Mouse (Mus musculus): Measurements from ENCODE around the gene 4921536K21Rik. TPM values are rescaled to one million over a fixed set of nuclear protein-coding genes. Genes with fewer than 3 reads are reported as not detected.

Gene 4921536K21Rik
- polyA plus RNA-seq, 1 experiment from 2014 or later = not detected

DNA sequence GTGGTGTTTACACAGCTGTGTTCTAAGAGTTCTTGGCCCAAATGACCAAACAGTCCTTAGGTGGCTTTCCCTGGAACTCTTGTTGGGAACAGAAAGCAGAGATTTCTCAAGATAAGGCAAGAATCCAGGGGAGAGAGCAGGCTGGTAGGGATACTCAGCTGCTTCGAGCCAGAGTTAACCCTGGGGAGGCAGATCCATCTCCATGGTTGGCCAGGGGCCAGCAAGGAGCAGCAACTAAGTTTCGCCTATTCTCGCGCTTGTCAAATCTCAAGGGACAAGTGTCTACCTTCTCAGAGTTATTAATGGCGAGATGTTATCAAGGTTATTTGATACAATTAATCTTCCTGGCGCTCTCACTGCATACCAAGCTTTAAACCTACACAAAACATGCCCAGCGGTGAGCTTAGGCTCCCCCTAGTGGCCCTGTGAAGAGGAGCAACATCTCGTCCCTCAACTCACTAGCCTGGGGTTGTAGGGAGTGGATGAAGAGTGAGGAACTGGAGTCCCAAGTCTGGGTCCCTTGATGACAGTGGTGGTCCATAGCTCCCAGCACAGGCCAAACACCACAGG lies 26.5 kb upstream of the 4921536K21Rik start:
- H3K4me2 ChIP-seq (ENCODE audit: low read depth, low read length) = no peak overlapping the region
- H3K9me3 ChIP-seq (ENCODE audit: low read length) = no peaks in the 10 kb centered on the region
- H3K4me1 ChIP-seq (ENCODE audit: insufficient read depth) = no peaks in the 10 kb centered on the region
- no peaks in the 10 kb centered on the region for H3K27me3 ChIP-seq (ENCODE audit: insufficient read depth, low read length)
- no peak overlapping the region for H3K9ac ChIP-seq (replicated peaks)
- DNase-seq (peak; percentile 45), ATAC-seq (no peak)
- H3K27ac ChIP-seq (ENCODE audit: low read depth) = no peak overlapping the region
- TF ChIP-seq CTCF (IDR thresholded peaks at IDR 0.05; ENCODE audit: low read depth) = peak; percentile 81
- TF ChIP-seq EP300 (IDR thresholded peaks at IDR 0.05; ENCODE audit: low read depth) = no peak
- H3K4me3 ChIP-seq (ENCODE audit: low read depth, low read length) = no peak overlapping the region
- WGBS (ENCODE audit: insufficient replicate concordance) = 33% methylated on average over 8 of the region's 8 CpGs
- H3K36me3 ChIP-seq (replicated peaks; ENCODE audit: insufficient read depth, low read length) = peaks cover 40% of the 10 kb centered on the region

GRCm38 (mm10) chr11:3920476-3920875 lies 25.6 kb upstream of the 4921536K21Rik start:
- ATAC-seq (no peak), DNase-seq (no peak)
- H3K9me3 ChIP-seq (ENCODE audit: low read length) = no peaks in the 10 kb centered on the region
- no peak overlapping the region for H3K4me2 ChIP-seq (ENCODE audit: low read depth, low read length)
- H3K4me3 ChIP-seq (ENCODE audit: low read depth, low read length) = no peak overlapping the region
- WGBS (ENCODE audit: insufficient replicate concordance) = 79% methylated on average over 7 of the region's 7 CpGs
- H3K4me1 ChIP-seq (ENCODE audit: insufficient read depth) = no peaks in the 10 kb centered on the region
- H3K9ac ChIP-seq (replicated peaks) = no peak overlapping the region
- H3K36me3 ChIP-seq (replicated peaks; ENCODE audit: insufficient read depth, low read length) = peaks cover 32% of the 10 kb centered on the region
- no peak overlapping the region for H3K27ac ChIP-seq (ENCODE audit: low read depth)
- TF ChIP-seq CTCF (IDR thresholded peaks at IDR 0.05; ENCODE audit: low read depth) (no peak), EP300 (IDR thresholded peaks at IDR 0.05; ENCODE audit: low read depth) (no peak)
- H3K27me3 ChIP-seq (ENCODE audit: insufficient read depth, low read length) = no peaks in the 10 kb centered on the region

DNA sequence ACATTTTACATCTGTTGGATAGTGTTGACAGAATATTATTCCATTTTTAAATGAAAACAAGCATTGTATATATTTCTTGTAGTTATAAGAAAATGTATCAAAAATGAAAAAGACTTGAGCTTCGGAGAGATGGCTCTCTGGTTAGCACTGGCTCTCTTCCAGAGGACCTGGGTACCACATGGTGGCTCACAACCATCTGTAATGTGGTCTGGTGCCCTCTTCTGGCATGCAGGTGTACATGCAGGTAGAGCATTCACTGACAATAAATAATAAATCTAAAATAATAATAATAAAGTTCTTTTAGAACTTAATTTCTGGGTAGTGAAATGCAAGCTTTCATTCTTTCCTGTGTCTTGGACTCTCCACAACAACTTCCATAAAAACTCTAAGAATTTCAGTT lies 23.8 kb upstream of the 4921536K21Rik start:
- TF ChIP-seq CTCF (IDR thresholded peaks at IDR 0.05; ENCODE audit: low read depth) (peak; percentile 56), EP300 (IDR thresholded peaks at IDR 0.05; ENCODE audit: low read depth) (no peak)
- H3K36me3 ChIP-seq (replicated peaks; ENCODE audit: insufficient read depth, low read length) = peaks cover 21% of the 10 kb centered on the region
- no peak overlapping the region for H3K27ac ChIP-seq (ENCODE audit: low read depth)
- WGBS (ENCODE audit: insufficient replicate concordance) = 48% methylated on average over 1 of the region's 1 CpGs
- no peak overlapping the region for H3K4me3 ChIP-seq (ENCODE audit: low read depth, low read length)
- H3K4me2 ChIP-seq (ENCODE audit: low read depth, low read length) = no peak overlapping the region
- peaks cover 7% of the 10 kb centered on the region for H3K4me1 ChIP-seq (ENCODE audit: insufficient read depth)
- DNase-seq (no peak), ATAC-seq (no peak)
- no peak overlapping the region for H3K9ac ChIP-seq (replicated peaks)
- no peaks in the 10 kb centered on the region for H3K9me3 ChIP-seq (ENCODE audit: low read length)
- H3K27me3 ChIP-seq (ENCODE audit: insufficient read depth, low read length) = peaks cover 7% of the 10 kb centered on the region

DNA sequence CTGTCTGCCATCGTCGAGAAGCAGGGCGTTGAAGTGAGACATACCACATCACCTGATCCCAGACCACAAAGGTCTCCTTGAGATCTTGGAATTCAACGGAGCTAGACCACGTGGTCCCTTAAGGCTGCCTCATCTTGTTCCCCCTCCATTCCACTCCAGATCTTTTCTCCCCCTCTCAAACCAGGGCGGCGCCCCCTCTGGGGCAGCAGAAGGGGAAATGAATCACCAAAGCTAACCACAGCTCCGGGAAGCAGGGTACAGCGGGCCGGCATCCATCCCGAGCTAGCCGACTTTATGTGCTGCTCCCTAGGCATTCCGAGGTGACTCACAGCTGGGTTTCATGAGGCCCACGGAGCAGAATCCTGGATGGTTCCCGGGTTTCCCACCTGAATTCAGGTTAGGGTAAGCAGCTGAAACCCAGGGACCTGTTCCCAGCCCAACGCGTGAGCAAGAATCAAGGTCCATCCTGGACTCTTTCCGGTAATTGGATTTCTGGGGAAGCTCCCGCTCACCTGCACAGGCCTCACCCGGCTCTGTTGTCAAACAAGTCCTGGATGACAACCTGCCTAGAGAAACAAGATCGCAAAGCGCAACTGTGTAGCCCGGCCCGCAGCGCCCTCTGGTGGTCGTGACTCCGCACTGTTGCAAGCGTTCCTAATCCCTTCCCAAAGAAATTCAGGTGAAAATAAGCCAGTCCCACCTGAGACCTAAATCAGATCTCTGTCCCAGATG lies 19.4 kb upstream of the 4921536K21Rik start, which contains the start of gene Slc35e4:
Gene Slc35e4, minus strand, starts transcription at position 556 of the 732 bp plus-strand sequence.
- peak within 1 kb of the TSS; percentile 41 for H3K9ac ChIP-seq (replicated peaks)
- H3K27me3 ChIP-seq (ENCODE audit: insufficient read depth, low read length) = peaks cover 26% of the 10 kb centered on the region
- 0 out of 2 replicates have a peak within 1 kb of the TSS, but pooled peaks have one; percentile 39 for H3K27ac ChIP-seq (ENCODE audit: low read depth)
- peaks cover 17% of the 10 kb centered on the region for H3K4me1 ChIP-seq (ENCODE audit: insufficient read depth)
- H3K4me2 ChIP-seq (ENCODE audit: low read depth, low read length) = peak within 1 kb of the TSS; percentile 84
- peak; percentile 90 for TF ChIP-seq CTCF (IDR thresholded peaks at IDR 0.05; ENCODE audit: low read depth)
- no peak for TF ChIP-seq EP300 (IDR thresholded peaks at IDR 0.05; ENCODE audit: low read depth)
- ATAC-seq = peak; percentile 72
- 1% methylated on average over 28 of the region's 28 CpGs for WGBS (ENCODE audit: insufficient replicate concordance)
- H3K9me3 ChIP-seq (ENCODE audit: low read length) = no peaks in the 10 kb centered on the region
- peak; percentile 85 for DNase-seq
- H3K4me3 ChIP-seq (ENCODE audit: low read depth, low read length) = peak within 1 kb of the TSS; percentile 59
- H3K36me3 ChIP-seq (replicated peaks; ENCODE audit: insufficient read depth, low read length) = 0 out of 2 replicates have a peak, but pooled peaks cover 4% of the 10 kb centered on the region

GRCm38 (mm10) chr11:3913316-3914108 lies 18.6 kb upstream of the 4921536K21Rik start:
- H3K4me2 ChIP-seq (ENCODE audit: low read depth, low read length) = peak overlapping the region; percentile 84
- peaks cover 26% of the 10 kb centered on the region for H3K27me3 ChIP-seq (ENCODE audit: insufficient read depth, low read length)
- peak; percentile 71 for ATAC-seq
- peaks cover 17% of the 10 kb centered on the region for H3K4me1 ChIP-seq (ENCODE audit: insufficient read depth)
- 0 out of 2 replicates have a peak overlapping the region, but pooled peaks have one; percentile 22 for H3K27ac ChIP-seq (ENCODE audit: low read depth)
- TF ChIP-seq EP300 (IDR thresholded peaks at IDR 0.05; ENCODE audit: low read depth) (no peak), CTCF (IDR thresholded peaks at IDR 0.05; ENCODE audit: low read depth) (no peak)
- H3K9me3 ChIP-seq (ENCODE audit: low read length) = no peaks in the 10 kb centered on the region
- peak overlapping the region; percentile 41 for H3K9ac ChIP-seq (replicated peaks)
- WGBS (ENCODE audit: insufficient replicate concordance) = under 1% methylated on average over 65 of the region's 65 CpGs
- peak; percentile 81 for DNase-seq
- peak overlapping the region; percentile 59 for H3K4me3 ChIP-seq (ENCODE audit: low read depth, low read length)
- H3K36me3 ChIP-seq (replicated peaks; ENCODE audit: insufficient read depth, low read length) = no peaks in the 10 kb centered on the region

- no peaks in the 10 kb centered on the region for H3K9me3 ChIP-seq (ENCODE audit: low read length)
- TF ChIP-seq CTCF (IDR thresholded peaks at IDR 0.05; ENCODE audit: low read depth) = peak; percentile 14; the same call in 1 of the 2 replicates
- TF ChIP-seq EP300 (IDR thresholded peaks at IDR 0.05; ENCODE audit: low read depth) = no peak
- H3K9ac ChIP-seq (replicated peaks) = peak overlapping the region; percentile 41
- H3K4me2 ChIP-seq (ENCODE audit: low read depth, low read length) = peak overlapping the region; percentile 84
- ATAC-seq = no peak
- no peaks in the 10 kb centered on the region for H3K36me3 ChIP-seq (replicated peaks; ENCODE audit: insufficient read depth, low read length)
- WGBS (ENCODE audit: insufficient replicate concordance) = 9% methylated on average over 16 of the region's 16 CpGs
- H3K4me3 ChIP-seq (ENCODE audit: low read depth, low read length) = peak overlapping the region; percentile 59
- H3K27ac ChIP-seq (ENCODE audit: low read depth) = no peak overlapping the region
- H3K4me1 ChIP-seq (ENCODE audit: insufficient read depth) = peaks cover 17% of the 10 kb centered on the region
- DNase-seq = no peak
- peaks cover 26% of the 10 kb centered on the region for H3K27me3 ChIP-seq (ENCODE audit: insufficient read depth, low read length)
These were observed 18.0 kb upstream of the 4921536K21Rik start for GRCm38 (mm10) chr11:3912875-3913271.
